Mouse (Mus musculus): Measurements from ENCODE around the gene Hoxd9.

DNA sequence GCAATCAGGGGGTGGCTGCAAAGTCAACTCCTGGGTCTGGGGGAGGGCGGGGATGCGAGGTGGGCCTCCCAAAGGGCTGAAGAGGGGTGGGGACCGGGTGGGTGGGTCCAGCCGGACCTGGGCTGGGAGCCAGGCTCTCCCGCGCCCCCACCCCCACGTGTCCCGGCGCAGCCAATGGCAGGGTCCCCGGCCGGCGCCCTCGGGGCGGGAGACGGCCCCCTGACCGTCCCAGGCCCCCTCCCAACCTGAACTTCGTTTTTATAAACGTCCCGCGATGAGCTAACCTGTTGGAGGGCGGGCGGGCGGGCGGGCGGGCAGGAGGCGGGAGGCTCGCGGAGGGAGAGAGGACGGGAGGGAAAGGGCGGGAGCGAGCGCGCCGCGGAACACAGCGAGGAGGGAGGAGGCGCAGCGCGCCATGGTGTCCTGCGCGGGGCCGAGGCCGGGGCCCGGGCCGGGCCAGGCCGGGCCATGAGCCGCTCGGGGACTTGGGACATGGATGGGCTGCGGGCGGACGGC lies 29.6 kb upstream of the Hoxd9 start, which contains the start of gene Hoxd13:
- TF ChIP-seq CTCF (IDR thresholded peaks at IDR 0.05 in 2 of 3, conservative IDR thresholded peaks at IDR 0.05 in 1 of 3; ENCODE audit: control insufficient read depth in 1 of 3, insufficient read depth in 1 of 3, low read depth in 2 of 3, low read length in 3 of 3, poor library complexity in 1 of 3, severe bottlenecking in 1 of 3) (no peak), MAFK (IDR thresholded peaks at IDR 0.05; ENCODE audit: borderline replicate concordance, low read depth, low read length) (no peak), USF1 (IDR thresholded peaks at IDR 0.05; ENCODE audit: low read depth, low read length) (no peak), ETS1 (IDR thresholded peaks at IDR 0.05; ENCODE audit: low read depth, low read length) (no peak), RAD21 (IDR thresholded peaks at IDR 0.05; ENCODE audit: low read depth, low read length) (no peak), EP300 (IDR thresholded peaks at IDR 0.05; ENCODE audit: low read depth in 1 of 2, low read length in 2 of 2) (no peak), POLR2A (IDR thresholded peaks at IDR 0.05; ENCODE audit: control insufficient read depth in 1 of 2, insufficient read depth in 1 of 2, low read depth in 1 of 2, low read length in 2 of 2, poor library complexity in 1 of 2) (no peak), MAX (IDR thresholded peaks at IDR 0.05; ENCODE audit: low read length) (no peak), GATA1 (IDR thresholded peaks at IDR 0.05; ENCODE audit: low read depth, low read length) (no peak), SIN3A (IDR thresholded peaks at IDR 0.05; ENCODE audit: low read length) (no peak), ZMIZ1 (IDR thresholded peaks at IDR 0.05; ENCODE audit: low read depth, low read length) (no peak)
